9 mouse cellular contexts compared by ENCODE assay signal in the genomic region with DNA sequence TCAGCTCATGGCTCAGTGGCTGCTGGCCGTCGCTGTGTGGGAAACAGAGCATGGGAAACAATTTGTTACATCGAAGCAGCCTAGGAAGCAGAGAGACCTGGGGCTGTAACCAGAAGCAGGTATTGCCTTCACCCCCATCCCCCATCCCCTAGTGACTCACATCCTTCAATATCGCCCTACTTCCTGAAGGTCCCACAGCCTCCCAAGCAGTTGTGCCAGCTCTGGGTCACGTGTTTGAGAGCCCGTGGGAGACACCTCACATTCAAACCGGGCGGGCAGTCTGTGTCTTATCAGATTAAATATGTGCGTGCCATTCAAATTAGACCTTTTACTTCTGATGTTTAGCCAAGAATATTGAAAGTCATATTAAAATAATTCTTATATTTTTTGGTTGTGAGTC. TPM values are rescaled to one million over a fixed set of nuclear protein-coding genes. Genes with fewer than 3 reads are reported as not detected.
DNase-seq lines count a peak whose midpoint lies in the region; ATAC-seq and TF ChIP-seq lines count a peak whose summit lies in the region.
"Had no signal": no experiment of that assay in that cellular context is flagged by ENCODE, and none has a peak within 500 bp of the region (broad histone marks: within the 10 kb centered on the region; RNA-seq: fewer than 3 reads in every experiment).

No protein-coding gene starts in this region.

- 76% methylated on average over 9 of the region's 9 CpGs for WGBS in midbrain, embryonic 16.5 days
- WGBS in midbrain, embryonic 13.5 days: 86% methylated on average over 9 of the region's 9 CpGs
- WGBS in kidney, embryonic 15.5 days: 51% methylated on average over 9 of the region's 9 CpGs
- 52% methylated on average over 9 of the region's 9 CpGs for WGBS in stomach, postnatal 0 days

- H3K9ac ChIP-seq in midbrain, embryonic 16.5 days (ENCODE audit: low read depth, low read length): no peak overlapping the region
- no peak overlapping the region for H3K9ac ChIP-seq in midbrain, embryonic 13.5 days (replicated peaks)
- H3K9ac ChIP-seq in kidney, embryonic 15.5 days: no peak overlapping the region
- no peak overlapping the region for H3K9ac ChIP-seq in stomach, postnatal 0 days (ENCODE audit: low read length)

- intact Hi-C loops in left cerebral cortex, adult 2 months (cut with DNase I): no loop called here

- no peaks in the 10 kb centered on the region for H3K27me3 ChIP-seq in midbrain, embryonic 16.5 days (ENCODE audit: control insufficient read depth, insufficient read depth, low read depth, low read length)
- H3K27me3 ChIP-seq in midbrain, embryonic 13.5 days: no peaks in the 10 kb centered on the region
- no peaks in the 10 kb centered on the region for H3K27me3 ChIP-seq in kidney, embryonic 15.5 days
- no peaks in the 10 kb centered on the region for H3K27me3 ChIP-seq in stomach, postnatal 0 days (ENCODE audit: control insufficient read depth, insufficient read depth, low read length)

- H3K4me1 ChIP-seq in midbrain, embryonic 16.5 days (ENCODE audit: control insufficient read depth, insufficient read depth, low read length): no peaks in the 10 kb centered on the region
- H3K4me1 ChIP-seq in midbrain, embryonic 13.5 days (replicated peaks): no peaks in the 10 kb centered on the region
- H3K4me1 ChIP-seq in kidney, embryonic 15.5 days: 0 out of 2 replicates have a peak, but pooled peaks cover 4% of the 10 kb centered on the region
- no peaks in the 10 kb centered on the region for H3K4me1 ChIP-seq in stomach, postnatal 0 days (replicated peaks; ENCODE audit: control insufficient read depth, insufficient read depth)

- ATAC-seq in midbrain, embryonic 16.5 days: 0 out of 2 replicates have a peak, but pooled peaks have one; percentile 39
- ATAC-seq in midbrain, embryonic 13.5 days: no peak
- ATAC-seq in kidney, embryonic 15.5 days (replicated peaks; ENCODE audit: low FRiP score): 0 out of 2 replicates have a peak, but pooled peaks have one; percentile 36
- peak; percentile 90 for ATAC-seq in stomach, postnatal 0 days (ENCODE audit: low FRiP score, low TSS enrichment)

- no peaks in the 10 kb centered on the region for H3K9me3 ChIP-seq in midbrain, embryonic 16.5 days (replicated peaks; ENCODE audit: control insufficient read depth, low read length, poor library complexity, severe bottlenecking)
- H3K9me3 ChIP-seq in midbrain, embryonic 13.5 days: no peaks in the 10 kb centered on the region
- no peaks in the 10 kb centered on the region for H3K9me3 ChIP-seq in kidney, embryonic 15.5 days (replicated peaks)
- no peaks in the 10 kb centered on the region for H3K9me3 ChIP-seq in stomach, postnatal 0 days (ENCODE audit: control insufficient read depth, low read length)

- TF ChIP-seq CTCF in stomach, postnatal 0 days (IDR thresholded peaks at IDR 0.05; ENCODE audit: low read depth): no peak
- TF ChIP-seq CTCF in left cerebral cortex, adult 2 months (IDR thresholded peaks at IDR 0.05): no peak

- DNase-seq in adrenal gland, postnatal 14 days: peak; percentile 76
- peak; percentile 69 for DNase-seq in stomach, postnatal 0 days (ENCODE audit: low spot score)
- DNase-seq in right cerebral cortex, adult 2 months (ENCODE audit: low spot score in 2 of 2): no peak
- DNase-seq in left cerebral cortex, adult 2 months (ENCODE audit: extremely low spot score in 1 of 2, low spot score in 2 of 2): no peak
- no peak for DNase-seq in right cerebral cortex, postnatal 25 days
- DNase-seq: gastrocnemius, postnatal 14 days had no signal

- H3K27ac ChIP-seq in midbrain, embryonic 16.5 days (ENCODE audit: low read length): no peak overlapping the region
- no peak overlapping the region for H3K27ac ChIP-seq in midbrain, embryonic 13.5 days
- no peak overlapping the region for H3K27ac ChIP-seq in kidney, embryonic 15.5 days
- H3K27ac ChIP-seq in stomach, postnatal 0 days (replicated peaks): no peak overlapping the region
- no peak overlapping the region for H3K27ac ChIP-seq in left cerebral cortex, adult 2 months

- H3K4me3 ChIP-seq in midbrain, embryonic 16.5 days (ENCODE audit: low read depth, low read length): no peak overlapping the region
- H3K4me3 ChIP-seq in midbrain, embryonic 13.5 days (replicated peaks): no peak overlapping the region
- H3K4me3 ChIP-seq in kidney, embryonic 15.5 days (replicated peaks): no peak overlapping the region
- no peak overlapping the region for H3K4me3 ChIP-seq in stomach, postnatal 0 days (ENCODE audit: low read depth, low read length)
- no peak overlapping the region for H3K4me3 ChIP-seq in left cerebral cortex, adult 2 months

- TF ChIP-seq EP300 in stomach, postnatal 0 days (optimal IDR thresholded peaks at IDR 0.05): no peak

- H3K4me2 ChIP-seq in midbrain, embryonic 16.5 days (ENCODE audit: low read length): no peak overlapping the region
- no peak overlapping the region for H3K4me2 ChIP-seq in midbrain, embryonic 13.5 days (replicated peaks)
- no peak overlapping the region for H3K4me2 ChIP-seq in kidney, embryonic 15.5 days
- H3K4me2 ChIP-seq in stomach, postnatal 0 days (replicated peaks; ENCODE audit: low read depth): no peak overlapping the region

- no peaks in the 10 kb centered on the region for H3K36me3 ChIP-seq in midbrain, embryonic 16.5 days (ENCODE audit: control insufficient read depth, insufficient read depth, low read length)
- H3K36me3 ChIP-seq in midbrain, embryonic 13.5 days: no peaks in the 10 kb centered on the region
- no peaks in the 10 kb centered on the region for H3K36me3 ChIP-seq in kidney, embryonic 15.5 days
- H3K36me3 ChIP-seq in stomach, postnatal 0 days (ENCODE audit: control insufficient read depth, insufficient read depth, low read length): no peaks in the 10 kb centered on the region

RNA-seq across cellular contexts. Expression of a gene that starts 34.8 kb away (rescaled TPM):
- 275 and 285 TPM in 2 replicates for polyA plus RNA-seq in midbrain, embryonic 16.5 days (2015; fragmentation: Nextera tagmentation; extraction: Ambion mirVana)
- 204 and 216 TPM in 2 replicates for polyA plus RNA-seq in midbrain, embryonic 13.5 days (2015; fragmentation: Nextera tagmentation; extraction: Ambion mirVana)
- 18.6 and 20.2 TPM in 2 replicates for total RNA-seq in adrenal gland, postnatal 14 days (2021)
- 80.9 and 82.5 TPM in 2 replicates for polyA plus RNA-seq in kidney, embryonic 15.5 days (2015; fragmentation: Nextera tagmentation; extraction: Ambion mirVana)
- 24.0 and 25.0 TPM in 2 replicates for polyA plus RNA-seq in stomach, postnatal 0 days (2015; fragmentation: Nextera tagmentation; extraction: Ambion mirVana)
- total RNA-seq in left cerebral cortex, adult 2 months (2021): 10 to 100 TPM; 13.4 to 13.6 TPM

RNA-seq across cellular contexts. Expression of a gene that starts 34.9 kb away (rescaled TPM):
- 7.1 and 8.6 TPM in 2 replicates for polyA plus RNA-seq in midbrain, embryonic 16.5 days (2015; fragmentation: Nextera tagmentation; extraction: Ambion mirVana)
- 9.2 and 9.3 TPM in 2 replicates for polyA plus RNA-seq in midbrain, embryonic 13.5 days (2015; fragmentation: Nextera tagmentation; extraction: Ambion mirVana)
- 10.5 and 13.3 TPM in 2 replicates for total RNA-seq in adrenal gland, postnatal 14 days (2021)
- 14.6 and 15.5 TPM in 2 replicates for polyA plus RNA-seq in kidney, embryonic 15.5 days (2015; fragmentation: Nextera tagmentation; extraction: Ambion mirVana)
- 4.0 and 6.1 TPM in 2 replicates for polyA plus RNA-seq in stomach, postnatal 0 days (2015; fragmentation: Nextera tagmentation; extraction: Ambion mirVana)
- 1 to 10 TPM; 4.6 to 6.1 TPM for total RNA-seq in left cerebral cortex, adult 2 months (2021)

Comparison
In these comparisons a context has a peak if more than half of its experiments do, and no peak if none do; other contexts are left out.
1. DNase-seq: peak in adrenal gland, postnatal 14 days (single experiment) and stomach, postnatal 0 days (single experiment); none in right cerebral cortex, adult 2 months (0 of 2), left cerebral cortex, adult 2 months (0 of 2) and right cerebral cortex, postnatal 25 days (single experiment).